Comparison of ENCODE assay signal across 13 mouse cellular contexts in genomic region chr13:44320311-44320710, GRCm38 (mm10).
"Had no signal": no experiment of that assay in that cellular context is flagged by ENCODE, and none has a peak within 500 bp of the region (broad histone marks: within the 10 kb centered on the region; RNA-seq: fewer than 3 reads in every experiment).

No protein-coding gene starts in this region.

- DNase-seq: lung, adult 18-20 months; lung, embryonic 14.5 days; lung, postnatal 10 days; lung, postnatal 4 days; retina, postnatal 1 day; right cerebral cortex, postnatal 25 days; right cerebral cortex, postnatal 4 days; spleen, adult 18-20 months; thymus, adult 18-20 months; thymus, postnatal 14 days; thymus, postnatal 36 days had no signal

- ATAC-seq: midbrain, embryonic 13.5 days; midbrain, embryonic 15.5 days had no signal
